Mouse (Mus musculus) left cerebral cortex, postnatal 4 days (tissue): ENCODE data around the gene Kcnip1. TPM values are rescaled to one million over a fixed set of nuclear protein-coding genes. Genes with fewer than 3 reads are reported as not detected.
A peak's percentile ranks its signal among the peaks of the same experiment; 100 is the strongest.

Source experiments
- DNase-seq: peaks from one replicate; pipeline ENCODE4 v3.0.0-alpha.2; 2022
- intact Hi-C: fragments of 180-260 bp; cut with DNase I; formaldehyde crosslinking; loops from one replicate; pipeline ENCODE4 v1.15.1; 2025
- total RNA-seq, 2 experiments: library from RNA; stranded (reverse); gene quantifications; 2 replicates each; pipeline ENCODE4 v1.2.3; 2021

Kcnip1 gene
- total RNA-seq, 2 experiments from 2014 or later: 35.8 to 43.5 TPM

DNA sequence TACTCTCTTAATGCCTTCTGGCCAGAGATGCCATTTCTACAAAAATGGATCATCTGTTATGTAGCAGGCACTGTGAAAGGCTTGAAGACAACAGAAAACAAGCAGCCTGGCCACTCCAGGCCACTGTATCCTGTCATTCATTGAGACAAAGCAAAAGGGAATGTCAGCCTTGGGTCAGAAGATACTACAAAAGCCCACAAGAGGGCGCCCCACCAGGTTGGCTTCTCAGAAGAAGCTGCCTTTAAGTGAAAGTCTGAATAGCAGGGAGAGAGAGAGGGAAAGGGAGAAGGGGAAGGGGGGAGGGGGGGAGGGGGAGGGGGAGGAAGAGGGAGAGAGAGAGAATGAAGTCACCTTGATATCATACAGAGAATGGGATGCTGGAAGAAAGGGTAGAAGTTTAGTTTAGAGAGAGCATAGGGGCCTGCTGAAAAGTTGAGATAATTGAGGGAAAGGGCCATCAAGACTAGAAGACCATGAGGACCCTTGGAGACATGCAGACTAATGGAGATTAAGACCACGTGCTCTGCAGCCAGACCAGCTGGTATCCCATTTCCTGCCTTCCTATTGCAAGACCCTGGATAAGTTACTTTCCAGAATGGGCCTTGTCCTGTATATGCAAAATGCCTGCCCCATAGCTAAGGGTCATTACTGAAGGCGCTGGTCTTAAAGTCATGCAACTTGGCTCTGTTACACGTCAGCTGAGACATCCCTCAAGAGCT is 48.7 kb downstream of the Kcnip1 start:
- peak; percentile 51 for DNase-seq
- intact Hi-C loops: no loop called here

DNA sequence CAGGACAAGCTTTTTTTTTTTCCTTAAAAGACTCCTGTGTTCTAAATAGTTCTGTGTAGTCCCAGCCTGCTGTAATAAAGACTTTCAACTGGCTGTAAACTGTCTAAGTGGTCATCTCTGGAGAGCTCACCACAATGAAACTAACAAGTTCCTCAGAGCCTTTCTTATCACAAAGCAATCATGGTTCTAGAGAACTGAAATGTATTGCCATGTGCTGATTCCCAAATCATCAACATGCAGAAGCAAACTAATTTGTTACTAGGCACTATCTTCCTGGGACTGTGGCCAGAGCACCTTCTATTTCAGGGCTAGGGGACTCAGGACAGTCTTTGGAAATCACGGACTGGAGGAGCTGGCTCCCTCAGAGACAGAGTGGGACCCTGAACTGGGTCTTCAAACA is 49.4 kb downstream of the Kcnip1 start:
- intact Hi-C loops: no loop called here

GRCm38 (mm10) chr11:33939456-33940113 is 53.4 kb downstream of the Kcnip1 start:
- intact Hi-C loops: loop anchor here (10.0 kb wide), 1 partner anchor 275 kb away; no protein-coding TSS in a partner anchor
- no peak for DNase-seq

More for the DNA sequence above, 49.4 kb downstream of the Kcnip1 start:
- DNase-seq: no peak

- intact Hi-C loops: loop anchor here (10.0 kb wide), 1 partner anchor 276 kb away; no protein-coding TSS in a partner anchor
- DNase-seq: no peak
These were observed 54.2 kb downstream of the Kcnip1 start for GRCm38 (mm10) chr11:33938561-33939274.

DNA sequence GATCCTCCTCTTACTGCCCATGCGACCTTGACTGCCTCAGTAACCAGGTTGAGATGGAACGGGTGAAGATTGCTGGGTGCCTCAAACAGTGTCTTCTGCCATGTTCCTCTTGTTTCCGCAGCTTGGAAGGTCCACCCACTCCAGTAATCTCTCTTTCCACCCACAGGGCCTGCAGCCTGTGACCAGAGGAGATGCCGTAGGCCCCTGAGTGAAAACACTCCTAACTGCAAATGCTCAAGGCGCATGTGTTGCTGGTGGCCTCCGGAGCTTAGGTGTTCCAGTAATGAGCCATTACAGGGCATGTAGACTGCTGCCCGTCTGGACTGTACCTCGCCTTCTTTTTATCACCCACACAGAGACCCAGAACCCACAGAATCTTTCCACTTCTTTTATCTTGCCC is 55.3 kb downstream of the Kcnip1 start:
- no peak for DNase-seq
- intact Hi-C loops: loop anchor here (10.0 kb wide), 1 partner anchor 277 kb away; no protein-coding TSS in a partner anchor

DNA sequence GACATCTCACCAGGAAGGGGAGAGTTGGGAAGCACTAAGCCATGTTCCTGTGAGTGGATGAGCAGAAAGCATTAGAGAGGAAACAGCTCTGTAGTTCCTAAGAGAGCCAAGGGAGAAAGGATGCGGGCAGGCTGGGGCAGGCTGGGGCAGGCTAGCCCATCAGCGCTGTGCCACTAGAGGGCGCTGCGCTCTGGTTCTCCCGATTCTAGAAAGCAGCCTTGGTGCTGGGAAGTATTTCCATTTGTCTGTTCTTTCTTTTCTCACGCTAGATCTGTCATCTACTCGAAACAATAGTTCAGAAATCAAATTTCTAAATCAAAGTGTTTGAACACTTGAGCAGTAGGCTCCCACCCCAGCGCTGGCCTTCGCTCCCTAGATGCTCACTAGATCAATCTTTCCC is 58.7 kb downstream of the Kcnip1 start:
- no peak for DNase-seq
- intact Hi-C loops: loop anchor here (10.0 kb wide), 1 partner anchor 281 kb away; no protein-coding TSS in a partner anchor

- intact Hi-C loops: loop anchor here (10.0 kb wide), 1 partner anchor 282 kb away; no protein-coding TSS in a partner anchor
- no peak for DNase-seq
These were observed 60.4 kb downstream of the Kcnip1 start for GRCm38 (mm10) chr11:33932386-33933111.

DNA sequence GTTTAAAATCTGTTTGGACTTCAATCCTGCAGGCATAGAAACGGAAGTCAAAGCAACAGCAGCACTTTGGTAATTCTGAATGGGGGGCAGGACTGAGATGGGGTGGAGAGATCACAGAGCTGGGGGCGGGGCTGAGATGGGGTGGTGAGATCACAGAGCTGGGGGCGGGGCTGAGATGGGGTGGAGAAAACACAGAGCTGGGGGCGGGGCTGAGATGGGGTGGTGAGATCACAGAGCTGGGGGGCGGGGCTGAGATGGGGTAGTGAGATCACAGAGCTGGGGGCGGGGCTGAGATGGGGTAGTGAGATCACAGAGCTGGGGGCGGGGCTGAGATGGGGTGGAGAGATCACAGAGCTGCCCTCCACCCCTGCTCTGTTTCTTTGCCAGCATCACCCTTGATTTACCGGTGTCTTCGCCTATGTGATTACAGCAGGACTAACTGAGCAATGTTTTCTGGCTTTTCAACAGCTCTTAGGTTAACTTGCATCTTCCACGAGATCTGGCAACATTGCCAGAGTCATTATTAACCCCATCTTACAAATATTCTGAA is 61.0 kb downstream of the Kcnip1 start:
- DNase-seq: no peak
- intact Hi-C loops: loop anchor here (10.0 kb wide), 1 partner anchor 283 kb away; no protein-coding TSS in a partner anchor

GRCm38 (mm10) chr11:33929412-33929811 is 63.5 kb downstream of the Kcnip1 start:
- intact Hi-C loops: no loop called here
- no peak for DNase-seq

DNA sequence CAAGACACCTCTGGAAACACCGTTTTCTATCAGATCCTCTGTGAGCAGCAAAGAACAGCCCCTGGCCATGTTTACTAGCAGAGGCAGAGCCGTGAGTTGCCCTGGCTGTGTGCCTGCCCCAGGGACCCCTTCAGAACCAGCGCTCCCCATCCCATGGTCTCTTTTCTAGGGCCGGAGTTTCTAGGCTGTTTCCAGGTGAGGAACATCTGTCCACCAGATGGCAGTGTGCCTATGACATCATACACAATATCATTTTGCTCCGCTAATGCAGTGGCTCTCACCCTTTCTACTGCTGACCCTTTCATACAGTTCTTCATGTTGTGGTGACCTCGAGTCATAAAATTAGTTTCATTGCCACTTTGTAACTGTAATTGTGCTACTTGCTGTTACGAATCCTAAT is 64.3 kb downstream of the Kcnip1 start:
- intact Hi-C loops: no loop called here
- peak; percentile 32 for DNase-seq

GRCm38 (mm10) chr11:33927836-33928235 is 65.1 kb downstream of the Kcnip1 start:
- DNase-seq: peak; percentile 72
- intact Hi-C loops: no loop called here

DNA sequence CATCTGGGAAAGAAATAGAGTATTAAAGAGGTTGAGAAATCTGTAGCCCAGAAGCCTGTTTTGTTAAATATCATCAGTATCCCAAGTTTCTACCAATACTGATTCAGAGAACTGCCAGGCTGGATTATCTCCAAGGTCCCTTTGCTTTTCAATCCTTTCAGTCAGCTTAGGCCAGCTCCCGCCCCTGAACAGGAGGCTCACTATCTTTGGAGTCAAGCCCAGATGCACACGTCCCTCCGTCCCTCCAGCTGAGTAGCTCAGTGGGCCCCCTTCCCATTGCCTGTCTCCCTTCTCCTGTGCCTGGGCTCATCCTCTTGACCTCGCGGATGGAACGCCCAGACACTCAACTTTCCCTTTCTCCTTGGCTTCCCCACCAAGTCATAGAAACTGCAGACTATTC is 65.6 kb downstream of the Kcnip1 start:
- intact Hi-C loops: no loop called here
- peak; percentile 59 for DNase-seq

DNA sequence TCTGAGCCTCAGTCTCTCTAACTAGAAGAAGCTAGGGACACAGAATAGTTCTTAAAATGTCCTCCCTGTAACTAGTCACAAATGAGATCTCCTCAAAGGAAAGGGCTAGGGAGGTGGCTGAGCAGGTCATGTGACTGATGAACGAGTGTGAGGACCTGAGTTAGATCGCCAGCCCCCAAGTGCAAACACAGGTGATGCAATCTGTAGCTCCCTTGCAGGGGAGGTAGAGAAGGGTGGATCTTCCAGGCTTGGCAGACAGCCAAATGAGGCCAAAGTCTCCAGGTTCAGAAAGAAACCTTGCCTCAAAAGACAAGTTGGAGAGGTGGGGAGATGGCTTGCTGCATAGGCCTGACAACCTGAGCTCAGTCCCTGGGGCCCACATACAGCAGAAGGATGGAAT is 66.4 kb downstream of the Kcnip1 start:
- intact Hi-C loops: no loop called here
- no peak for DNase-seq

GRCm38 (mm10) chr11:33925778-33926177 is 67.2 kb downstream of the Kcnip1 start:
- no peak for DNase-seq
- intact Hi-C loops: no loop called here

GRCm38 (mm10) chr11:33923031-33923430 is 69.9 kb downstream of the Kcnip1 start:
- no peak for DNase-seq

DNA sequence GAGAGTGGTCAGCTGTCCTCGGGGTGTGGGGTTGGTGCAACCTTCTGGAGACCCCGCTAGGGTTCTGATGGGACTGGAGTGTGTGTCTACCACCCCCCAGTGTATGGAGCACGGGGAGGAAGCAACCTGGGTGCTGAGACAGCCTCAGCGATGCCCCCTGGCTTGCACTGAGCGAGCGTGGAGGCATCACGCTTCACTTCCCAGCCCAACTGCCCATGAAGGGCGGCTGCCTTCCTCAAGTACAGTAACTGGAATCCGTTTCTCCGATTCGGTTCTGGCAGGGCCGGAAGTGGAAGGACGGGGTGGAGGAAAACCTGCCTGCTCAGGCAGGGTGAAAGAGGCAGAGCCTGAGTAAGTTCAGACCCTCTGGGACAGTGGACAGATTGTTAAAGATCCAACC is 71.5 kb downstream of the Kcnip1 start:
- intact Hi-C loops: no loop called here
- DNase-seq: no peak

More at GRCm38 (mm10) chr11:33923031-33923430, 69.9 kb downstream of the Kcnip1 start:
- intact Hi-C loops: no loop called here

DNA sequence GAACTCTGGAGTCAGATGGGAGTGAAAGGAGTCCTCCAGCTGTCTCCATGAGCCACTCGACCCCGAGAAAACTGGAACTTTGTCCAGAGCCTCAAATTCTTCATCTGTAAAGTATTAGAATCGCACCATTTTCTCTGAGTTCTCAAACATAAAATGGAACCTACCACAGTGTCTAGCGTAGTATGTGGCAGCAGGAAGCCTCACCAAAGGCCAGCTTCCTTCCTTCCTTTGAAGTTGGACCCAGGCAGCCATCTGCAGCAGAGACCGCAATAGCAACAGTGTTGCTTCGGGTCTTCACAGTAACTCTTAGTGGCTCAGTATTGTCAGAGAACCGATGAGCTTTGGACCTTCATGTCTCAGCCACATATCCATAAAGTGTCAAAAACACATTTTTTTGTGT is 73.1 kb downstream of the Kcnip1 start:
- intact Hi-C loops: loop anchor here (10.0 kb wide), 1 partner anchor 55 kb away; no protein-coding TSS in a partner anchor
- no peak for DNase-seq

GRCm38 (mm10) chr11:33918424-33918823 is 74.5 kb downstream of the Kcnip1 start:
- DNase-seq: no peak
- intact Hi-C loops: loop anchor here (10.0 kb wide), 1 partner anchor 54 kb away; no protein-coding TSS in a partner anchor

DNA sequence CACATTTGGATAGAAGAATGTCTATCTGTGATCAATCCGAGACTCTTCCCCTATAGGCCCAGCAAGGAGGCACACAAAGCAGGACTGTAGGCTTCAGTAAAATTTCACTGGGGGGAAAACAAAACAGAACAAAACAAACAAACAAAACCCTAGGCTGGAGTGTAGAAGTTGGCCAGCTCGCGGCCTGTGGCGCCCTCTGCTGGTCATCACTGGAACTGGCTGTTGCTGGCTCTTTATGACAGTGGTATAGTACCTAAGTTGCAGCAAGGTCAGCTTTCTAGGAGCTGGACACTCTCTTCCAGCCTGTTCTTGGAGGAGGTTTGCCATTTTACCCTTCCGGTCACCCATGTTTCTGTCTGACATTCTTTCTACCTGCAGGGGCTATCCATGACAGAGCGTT is 75.4 kb downstream of the Kcnip1 start:
- peak; percentile 75 for DNase-seq
- intact Hi-C loops: loop anchor here (2.0 to 10.0 kb wide), 2 partner anchors 53 to 185 kb away; no protein-coding TSS in a partner anchor

DNA sequence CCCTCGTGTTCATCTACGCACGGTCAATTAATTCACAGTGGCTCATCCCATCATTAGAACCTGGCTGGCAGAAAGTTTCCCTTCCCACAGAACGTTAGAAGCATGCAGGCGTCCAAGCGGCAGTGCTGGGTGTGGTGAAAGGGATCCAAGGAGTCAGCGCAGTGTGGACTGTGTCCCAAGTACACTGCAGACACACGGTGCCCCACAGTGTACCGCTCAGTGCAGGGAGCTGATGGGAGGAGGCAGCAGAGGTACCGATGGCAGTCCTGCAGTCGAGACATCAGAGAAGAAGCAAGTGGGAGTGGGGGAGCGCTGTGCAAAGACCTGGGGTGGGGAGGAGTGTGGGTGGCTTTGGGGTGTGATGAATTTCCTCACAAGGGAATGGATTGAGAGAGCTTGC is 78.7 kb downstream of the Kcnip1 start:
- DNase-seq: no peak
- intact Hi-C loops: loop anchor here (10.0 kb wide), 1 partner anchor 49 kb away; no protein-coding TSS in a partner anchor
